Mouse (Mus musculus): ENCODE results near the gene M1ap. TPM values are rescaled to one million over a fixed set of nuclear protein-coding genes. Genes with fewer than 3 reads are reported as not detected.

M1ap gene
- total and polyA plus RNA-seq, 3 experiments: 6.2 to 6.3 TPM; not detected in 1

DNA sequence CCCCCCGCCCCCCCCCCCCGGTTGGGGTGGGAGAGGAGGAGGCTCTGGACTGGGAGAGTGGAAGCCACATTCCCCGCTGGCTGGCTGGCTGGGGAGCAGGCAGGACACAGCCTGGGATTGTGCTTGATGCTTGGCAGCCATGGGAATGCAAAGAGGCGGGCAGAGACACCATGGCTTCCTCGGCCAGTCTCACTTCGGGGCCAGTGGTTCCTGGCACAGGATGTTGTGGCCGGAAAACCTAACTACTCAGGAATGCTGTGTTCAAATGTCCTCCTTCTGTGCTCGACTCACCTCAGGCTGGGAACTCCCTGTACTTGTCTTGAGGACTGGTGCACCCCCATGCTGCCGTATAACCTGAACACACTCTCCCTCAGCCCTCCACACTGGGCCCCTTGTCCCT, 81.0 kb downstream of the M1ap start:
- Histone ChIP-seq H3K79me2 (ENCODE audit: control insufficient read depth, insufficient read depth, low read length, poor library complexity) (peaks cover 4% of the 10 kb centered on the region), H3K4me3 (ENCODE audit: control insufficient read depth in 1 of 2, insufficient read depth in 1 of 2, low read depth in 2 of 2, low read length in 2 of 2) (no peak overlapping the region), H3K36me3 (ENCODE audit: control insufficient read depth in 1 of 2, insufficient read depth in 2 of 2, low read length in 2 of 2) (peaks cover 0 to 8% of the 10 kb centered on the region in 2 experiments; a peak in 2 of 4 replicates), H3K9ac (ENCODE audit: control insufficient read depth, low read depth, low read length, poor library complexity, severe bottlenecking) (no peak overlapping the region), H3K27ac (ENCODE audit: control insufficient read depth, low read depth, low read length) (no peak overlapping the region), H3K27me3 (ENCODE audit: control insufficient read depth in 1 of 2, insufficient read depth in 2 of 2, low read length in 2 of 2) (no peaks in the 10 kb centered on the region), H3K9me3 (replicated peaks; ENCODE audit: insufficient read depth, low read length) (no peaks in the 10 kb centered on the region), H3K4me1 (ENCODE audit: control insufficient read depth in 1 of 2, insufficient read depth in 2 of 2, low read length in 2 of 2) (peaks cover 4 to 11% of the 10 kb centered on the region in 2 experiments)
- TF ChIP-seq TCF12 (IDR thresholded peaks at IDR 0.05; ENCODE audit: low read depth, low read length) (no peak), POLR2AphosphoS2 (IDR thresholded peaks at IDR 0.05; ENCODE audit: low read length) (no peak), POLR2A (IDR thresholded peaks at IDR 0.05; ENCODE audit: control insufficient read depth in 1 of 2, insufficient read depth in 1 of 2, low read depth in 1 of 2, low read length in 2 of 2, poor library complexity in 1 of 2) (no peak), USF1 (IDR thresholded peaks at IDR 0.05; ENCODE audit: low read depth, low read length) (no peak), MAX (IDR thresholded peaks at IDR 0.05; ENCODE audit: low read length) (no peak), ZMIZ1 (IDR thresholded peaks at IDR 0.05; ENCODE audit: low read depth, low read length) (no peak), MEF2A (IDR thresholded peaks at IDR 0.05; ENCODE audit: extremely low read depth, insufficient replicate concordance, low read depth, low read length, poor library complexity, severe bottlenecking) (no peak), ELF1 (IDR thresholded peaks at IDR 0.05; ENCODE audit: low read depth, low read length) (no peak), ZNF384 (IDR thresholded peaks at IDR 0.05; ENCODE audit: low read depth, low read length) (no peak), E2F4 (IDR thresholded peaks at IDR 0.05; ENCODE audit: borderline replicate concordance, low read depth, low read length) (no peak), EP300 (IDR thresholded peaks at IDR 0.05; ENCODE audit: low read depth in 1 of 2, low read length in 2 of 2) (no peak), SIN3A (IDR thresholded peaks at IDR 0.05; ENCODE audit: low read length) (no peak), RAD21 (IDR thresholded peaks at IDR 0.05; ENCODE audit: low read depth, low read length) (no peak)
- no peak for DNase-seq (ENCODE audit: low read depth, low spot score)

DNA sequence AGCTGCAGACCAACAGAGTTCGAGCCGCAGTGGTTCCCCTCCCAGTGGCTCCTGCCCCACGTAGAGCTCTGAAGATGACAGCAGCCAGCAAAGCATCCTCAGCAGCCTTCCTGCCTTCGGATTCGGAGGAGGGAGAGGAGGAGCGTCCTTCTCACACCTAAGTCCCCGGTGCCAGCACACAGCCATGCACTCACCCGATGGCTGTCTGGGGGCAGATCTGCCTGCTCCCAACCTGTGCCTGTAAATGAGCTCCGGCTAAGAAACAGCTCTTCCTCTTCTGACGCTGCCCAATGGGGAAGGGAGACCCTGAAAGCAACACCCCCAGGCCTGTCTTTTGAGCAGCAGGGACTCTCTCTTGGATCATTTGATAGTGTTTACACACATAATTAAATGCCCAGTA, 83.1 kb downstream of the M1ap start:
- peaks cover 0 to 4% of the 10 kb centered on the region in 2 experiments; a peak in 2 of 4 replicates for H3K36me3 ChIP-seq (ENCODE audit: control insufficient read depth in 1 of 2, insufficient read depth in 2 of 2, low read length in 2 of 2)
- DNase-seq (ENCODE audit: low read depth, low spot score): no peak
- no peaks in the 10 kb centered on the region for H3K9me3 ChIP-seq (replicated peaks; ENCODE audit: insufficient read depth, low read length)
- no peak for TF ChIP-seq TBP (IDR thresholded peaks at IDR 0.05; ENCODE audit: low read depth, low read length)
- TF ChIP-seq ETS1 (IDR thresholded peaks at IDR 0.05; ENCODE audit: low read depth, low read length): no peak
- TF ChIP-seq SIN3A (IDR thresholded peaks at IDR 0.05; ENCODE audit: low read length): no peak
- no peak for TF ChIP-seq POLR2AphosphoS5 (IDR thresholded peaks at IDR 0.05; ENCODE audit: borderline replicate concordance, low read depth, low read length)
- no peak for TF ChIP-seq MYB (IDR thresholded peaks at IDR 0.05; ENCODE audit: low read depth, low read length)
- TF ChIP-seq UBTF (IDR thresholded peaks at IDR 0.05; ENCODE audit: borderline replicate concordance, insufficient read depth, low read depth, low read length): no peak
- no peak for TF ChIP-seq MYC (IDR thresholded peaks at IDR 0.05; ENCODE audit: low read depth, low read length)
- TF ChIP-seq E2F4 (IDR thresholded peaks at IDR 0.05; ENCODE audit: borderline replicate concordance, low read depth, low read length): no peak
- TF ChIP-seq CHD1 (IDR thresholded peaks at IDR 0.05; ENCODE audit: low read depth, low read length): no peak
- no peak for TF ChIP-seq ZNF384 (IDR thresholded peaks at IDR 0.05; ENCODE audit: low read depth, low read length)
- no peak for TF ChIP-seq JUND (IDR thresholded peaks at IDR 0.05; ENCODE audit: low read depth, low read length)
- no peak for TF ChIP-seq ZC3H11A (IDR thresholded peaks at IDR 0.05; ENCODE audit: low read depth, low read length)
- no peak for TF ChIP-seq KAT2A (conservative IDR thresholded peaks at IDR 0.05; ENCODE audit: low read depth, low read length)
- H3K27ac ChIP-seq (ENCODE audit: control insufficient read depth, low read depth, low read length): no peak overlapping the region
- no peak overlapping the region for H3K9ac ChIP-seq (ENCODE audit: control insufficient read depth, low read depth, low read length, poor library complexity, severe bottlenecking)
- no peaks in the 10 kb centered on the region for H3K27me3 ChIP-seq (ENCODE audit: control insufficient read depth in 1 of 2, insufficient read depth in 2 of 2, low read length in 2 of 2)
- H3K4me1 ChIP-seq (ENCODE audit: control insufficient read depth in 1 of 2, insufficient read depth in 2 of 2, low read length in 2 of 2): peaks cover 0 to 5% of the 10 kb centered on the region in 2 experiments; a peak in 2 of 4 replicates
- H3K79me2 ChIP-seq (ENCODE audit: control insufficient read depth, insufficient read depth, low read length, poor library complexity): peaks cover 9% of the 10 kb centered on the region
- no peak overlapping the region for H3K4me3 ChIP-seq (ENCODE audit: control insufficient read depth in 1 of 2, insufficient read depth in 1 of 2, low read depth in 2 of 2, low read length in 2 of 2)

Measured in MEL (cell line).